Mouse (Mus musculus) intestine, postnatal 0 days (tissue): Measurements from ENCODE around the gene Hist1h1t. TPM values are rescaled to one million over a fixed set of nuclear protein-coding genes. Genes with fewer than 3 reads are reported as not detected.
A peak's percentile ranks its signal among the peaks of the same experiment; 100 is the strongest.

Experiments used
- ATAC-seq: fragments of 200-750 bp; cut with Nextera tagmentation; 2 replicates; pipeline ENCODE4 v1.8.0; 2017; ENCODE audit warnings: mild to moderate bottlenecking, moderate TSS enrichment, moderate library complexity
- H3K27ac ChIP-seq: fragments of 300-500 bp; sonication (generic); 2 replicates; pipeline ENCODE4 v1.5.1; 2014; ENCODE audit warnings: mild to moderate bottlenecking, low read depth, low read length, moderate library complexity
- H3K27me3 ChIP-seq: fragments of 300-500 bp; sonication (generic); replicated peaks from 2 replicates; pipeline ENCODE4 v1.6.1; 2014; ENCODE audit warnings: low read length, mixed read lengths; ENCODE audit not compliant: control insufficient read depth, insufficient read depth
- H3K36me3 ChIP-seq: fragments of 300-500 bp; sonication (generic); 2 replicates; pipeline ENCODE4 v1.6.1; 2014; ENCODE audit warnings: mild to moderate bottlenecking, moderate library complexity; ENCODE audit not compliant: control insufficient read depth, insufficient read depth
- H3K4me1 ChIP-seq: fragments of 300-500 bp; sonication (generic); replicated peaks from 2 replicates; pipeline ENCODE4 v1.6.1; 2014; ENCODE audit warnings: antibody characterized with exemption, low read length, mixed read lengths; ENCODE audit not compliant: control insufficient read depth, insufficient read depth
- H3K4me2 ChIP-seq: fragments of 300-500 bp; sonication (generic); replicated peaks from 2 replicates; pipeline ENCODE4 v1.6.1; 2014; ENCODE audit warnings: low read depth, mild to moderate bottlenecking, moderate library complexity
- H3K4me3 ChIP-seq: fragments of 300-500 bp; sonication (generic); 2 replicates; pipeline ENCODE4 v1.5.1; 2014; ENCODE audit warnings: low read depth, low read length
- H3K9ac ChIP-seq: fragments of 300-500 bp; sonication (generic); 2 replicates; pipeline ENCODE4 v1.6.1; 2014; ENCODE audit warnings: mild to moderate bottlenecking, low read depth, low read length
- H3K9me3 ChIP-seq: fragments of 300-500 bp; sonication (generic); 2 replicates; pipeline ENCODE4 v1.6.1; 2016; ENCODE audit warnings: mixed run types; ENCODE audit not compliant: control insufficient read depth
- CTCF ChIP-seq: sonication (generic); IDR thresholded peaks from 2 replicates; pipeline ENCODE4 v1.5.1; 2016; ENCODE audit warnings: low read depth, mild to moderate bottlenecking, control low read depth, antibody characterized with exemption, moderate library complexity
- WGBS: fragments of 180-500 bp; shearing (Covaris S2); extraction: QIAGEN DNeasy Blood & Tissue Kit; methylation state at CpG from one replicate; pipeline ENCODE4 v1.1.7; 2014; 5-methylcytosine and 5-hydroxymethylcytosine counted together
- microRNA-seq: library from miRNA; unstranded; fragments of <30 nt; microRNA quantifications from one replicate; pipeline ENCODE4, GENCODE M21; 2016
- polyA plus RNA-seq: library from polyadenylated mRNA; unstranded; fragments of >200 nt; fragmentation: Nextera tagmentation; extraction: Ambion mirVana; gene quantifications from 2 replicates; pipeline ENCODE4 v1.2.1, GENCODE M21; 2015

Hist1h1t gene
- polyA plus RNA-seq, 1 experiment from 2014 or later, result not detected

GRCm38 (mm10) chr13:23743215-23743614 lies 47.6 kb downstream of the Hist1h1t start:
- no peak for TF ChIP-seq CTCF
- ATAC-seq, result no peak
- 77% methylated on average over 5 of the region's 5 CpGs for WGBS

DNA sequence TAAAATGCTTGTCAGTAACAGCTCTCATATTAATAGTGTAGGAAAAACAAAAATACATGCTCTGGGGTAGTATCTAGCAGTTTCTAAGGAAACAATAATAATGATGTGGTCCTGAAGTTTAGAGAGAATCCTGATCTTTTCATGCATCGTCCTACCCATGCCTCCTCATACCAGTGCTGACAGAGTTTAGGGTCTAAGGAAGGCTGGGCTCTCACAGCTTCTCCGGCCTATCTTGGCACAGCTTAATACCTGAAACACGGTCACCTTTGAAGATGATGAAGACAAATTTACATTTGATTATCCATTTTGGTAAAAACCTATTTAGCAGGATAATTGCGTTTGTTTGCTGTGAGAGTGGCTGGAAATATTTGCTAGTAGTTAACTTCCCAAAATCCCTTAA lies 48.3 kb downstream of the Hist1h1t start:
- Histone ChIP-seq H3K4me3 (peak overlapping the region; percentile 36; the same call in 1 of the 2 replicates), H3K4me2 (peak overlapping the region; percentile 68; the same call in 1 of the 2 replicates), H3K27me3 (no peaks in the 10 kb centered on the region), H3K9ac (no peak overlapping the region), H3K4me1 (peaks cover 4% of the 10 kb centered on the region; the same call in 1 of the 2 replicates), H3K36me3 (no peaks in the 10 kb centered on the region), H3K27ac (no peak overlapping the region), H3K9me3 (no peaks in the 10 kb centered on the region)
- TF ChIP-seq CTCF, result no peak
- no peak for ATAC-seq
- 29% methylated on average over 4 of the region's 4 CpGs for WGBS

More at GRCm38 (mm10) chr13:23743215-23743614, 47.6 kb downstream of the Hist1h1t start:
- Histone ChIP-seq H3K27ac (no peak overlapping the region), H3K4me3 (no peak overlapping the region), H3K9ac (no peak overlapping the region), H3K9me3 (no peaks in the 10 kb centered on the region), H3K36me3 (no peaks in the 10 kb centered on the region), H3K4me1 (peaks cover 4% of the 10 kb centered on the region; the same call in 1 of the 2 replicates), H3K4me2 (no peak overlapping the region), H3K27me3 (no peaks in the 10 kb centered on the region)

GRCm38 (mm10) chr13:23744421-23745380 lies 49.1 kb downstream of the Hist1h1t start:
- no peak for ATAC-seq
- H3K4me2 ChIP-seq, result peak overlapping the region; percentile 68
- H3K36me3 ChIP-seq, result no peaks in the 10 kb centered on the region

GRCm38 (mm10) chr13:23745381-23746161 lies 50.0 kb downstream of the Hist1h1t start, which contains the start of gene Hist1h3c:
Gene Hist1h3c, minus strand, starts transcription at chr13:23745602.
- Histone ChIP-seq H3K4me3 (peak within 1 kb of the TSS; percentile 36), H3K36me3 (no peaks in the 10 kb centered on the region), H3K9ac (peak within 1 kb of the TSS; percentile 52), H3K27me3 (no peaks in the 10 kb centered on the region), H3K9me3 (no peaks in the 10 kb centered on the region), H3K4me1 (peaks cover 4% of the 10 kb centered on the region; the same call in 1 of the 2 replicates), H3K4me2 (peak within 1 kb of the TSS; percentile 68), H3K27ac (peak within 1 kb of the TSS; percentile 94)
- WGBS, result under 1% methylated on average over 23 of the region's 28 CpGs
- peak; percentile 62 for ATAC-seq
- TF ChIP-seq CTCF, result no peak

More at GRCm38 (mm10) chr13:23744421-23745380, 49.1 kb downstream of the Hist1h1t start:
- peak overlapping the region; percentile 36 for H3K4me3 ChIP-seq
- H3K9me3 ChIP-seq, result no peaks in the 10 kb centered on the region
- TF ChIP-seq CTCF, result no peak
- H3K9ac ChIP-seq, result no peak overlapping the region
- no peak overlapping the region for H3K27ac ChIP-seq
- H3K4me1 ChIP-seq, result peaks cover 4% of the 10 kb centered on the region; the same call in 1 of the 2 replicates
- no peaks in the 10 kb centered on the region for H3K27me3 ChIP-seq
- 2% methylated on average over 14 of the region's 36 CpGs for WGBS

Small RNAs within 50 kb of the gene (microRNA-seq; reads per million reads assigned to microRNA genes)
- gene Gm44314 (not detected), gene Gm44350 (not detected)

Other genes starting within 250 kb of the Hist1h1t start
- not detected in 2 replicates for gene Btn1a1, start 229.9 kb upstream of the Hist1h1t start, polyA plus RNA-seq
- gene Btn2a2, start 207.0 kb upstream of the Hist1h1t start, polyA plus RNA-seq, result not detected in 2 replicates
- 6.1 and 8.1 TPM in 2 replicates for gene Hist1h4h, start 164.8 kb upstream of the Hist1h1t start, polyA plus RNA-seq
- 2.7 and 3.0 TPM in 2 replicates for gene Hist1h2af, start 161.9 kb upstream of the Hist1h1t start, polyA plus RNA-seq
- gene Hist1h3g, start 160.4 kb upstream of the Hist1h1t start, polyA plus RNA-seq, result 1.2 and 2.1 TPM in 2 replicates
- 0.18 and 0.23 TPM in 2 replicates for gene Hist1h2bh, start 152.4 kb upstream of the Hist1h1t start, polyA plus RNA-seq
- gene Hist1h3f, start 151.8 kb upstream of the Hist1h1t start, polyA plus RNA-seq, result 0.37 TPM in 1 of 2 replicates, not detected in the other
- gene Hist1h4f, start 144.2 kb upstream of the Hist1h1t start, polyA plus RNA-seq, result 0.46 TPM in 1 of 2 replicates, not detected in the other
- 0.13 and 0.21 TPM in 2 replicates for gene Hist1h1d, start 142.6 kb upstream of the Hist1h1t start, polyA plus RNA-seq
- 2.2 and 2.4 TPM in 2 replicates for gene Hist1h3e, start 133.4 kb upstream of the Hist1h1t start, polyA plus RNA-seq
- 17.7 and 24.0 TPM in 2 replicates for gene Hist1h2ae, start 124.6 kb upstream of the Hist1h1t start, polyA plus RNA-seq
- gene Hist1h2bg, start 124.4 kb upstream of the Hist1h1t start, polyA plus RNA-seq, result 3.1 and 4.4 TPM in 2 replicates
- 0.64 and 1.3 TPM in 2 replicates for gene Hist1h2bf, start 121.6 kb upstream of the Hist1h1t start, polyA plus RNA-seq
- gene Hist1h2ad, start 121.4 kb upstream of the Hist1h1t start, polyA plus RNA-seq, result 0.97 and 1.3 TPM in 2 replicates
- 1.6 and 2.3 TPM in 2 replicates for gene Hist1h3d, start 120.1 kb upstream of the Hist1h1t start, polyA plus RNA-seq
- gene Hist1h4d, start 114.2 kb upstream of the Hist1h1t start, polyA plus RNA-seq, result 34.7 and 35.3 TPM in 2 replicates
- 0.30 and 0.46 TPM in 2 replicates for gene Hist1h2be, start 74.7 kb upstream of the Hist1h1t start, polyA plus RNA-seq
- 6.8 and 6.9 TPM in 2 replicates for gene Hist1h1e, start 73.3 kb upstream of the Hist1h1t start, polyA plus RNA-seq
- gene Hist1h2ac, start 11.9 kb upstream of the Hist1h1t start, polyA plus RNA-seq, result 0.46 TPM in 2 replicates
- 211 and 224 TPM in 2 replicates for gene Hist1h2bc, start 11.6 kb upstream of the Hist1h1t start, polyA plus RNA-seq
- 2.9 and 3.0 TPM in 2 replicates for gene Hist1h4c, start 2.6 kb downstream of the Hist1h1t start, polyA plus RNA-seq
- 12.5 TPM in 2 replicates for gene Hfe, start 15.0 kb downstream of the Hist1h1t start, polyA plus RNA-seq
- gene Hist1h1c, start 43.0 kb downstream of the Hist1h1t start, polyA plus RNA-seq, result 105 and 107 TPM in 2 replicates
- 1.2 and 1.4 TPM in 2 replicates for gene Hist1h3c, start 49.8 kb downstream of the Hist1h1t start, polyA plus RNA-seq
- gene Hist1h2bb, start 50.9 kb downstream of the Hist1h1t start, polyA plus RNA-seq, result 0.37 and 0.48 TPM in 2 replicates
- 11.7 and 12.1 TPM in 2 replicates for gene Hist1h2ab, start 55.3 kb downstream of the Hist1h1t start, polyA plus RNA-seq
- 1.3 and 1.5 TPM in 2 replicates for gene Hist1h3b, start 56.5 kb downstream of the Hist1h1t start, polyA plus RNA-seq
- gene Hist1h4b, start 61.2 kb downstream of the Hist1h1t start, polyA plus RNA-seq, result 0.76 and 1.4 TPM in 2 replicates
- gene Hist1h4a, start 65.4 kb downstream of the Hist1h1t start, polyA plus RNA-seq, result 0.43 TPM in 1 of 2 replicates, not detected in the other
- gene Hist1h3a, start 66.6 kb downstream of the Hist1h1t start, polyA plus RNA-seq, result 4.1 and 4.5 TPM in 2 replicates
- gene Hist1h1a, start 67.9 kb downstream of the Hist1h1t start, polyA plus RNA-seq, result 0.60 and 0.85 TPM in 2 replicates
- gene Trim38, start 74.1 kb downstream of the Hist1h1t start, polyA plus RNA-seq, result 0.10 TPM in 1 of 2 replicates, not detected in the other
- gene Slc17a2, start 111.2 kb downstream of the Hist1h1t start, polyA plus RNA-seq, result 0.05 TPM in 1 of 2 replicates, not detected in the other
- gene Slc17a3, start 143.6 kb downstream of the Hist1h1t start, polyA plus RNA-seq, result 0.09 and 0.12 TPM in 2 replicates
- gene Slc17a1, start 171.9 kb downstream of the Hist1h1t start, polyA plus RNA-seq, result 0.68 and 0.98 TPM in 2 replicates
- 31.3 and 39.0 TPM in 2 replicates for gene Slc17a4, start 219.2 kb downstream of the Hist1h1t start, polyA plus RNA-seq
- not detected in 2 replicates for gene Hist1h2ba, start 238.3 kb downstream of the Hist1h1t start, polyA plus RNA-seq
- not detected in 2 replicates for gene Hist1h2aa, start 238.6 kb downstream of the Hist1h1t start, polyA plus RNA-seq